Mouse (Mus musculus) kidney, adult 11 months (tissue): Measurements from ENCODE around the gene Usp18.

Experiments
- DNase-seq: peaks from one replicate; pipeline ENCODE4 v3.0.0; 2022

Usp18 gene

GRCm38 (mm10) chr6:121226043-121226442 is 19.7 kb upstream of the Usp18 start:
- DNase-seq = no peak

GRCm38 (mm10) chr6:121226744-121227143 is 19.0 kb upstream of the Usp18 start:
- DNase-seq = no peak

GRCm38 (mm10) chr6:121228421-121228820 is 17.3 kb upstream of the Usp18 start:
- DNase-seq = no peak

GRCm38 (mm10) chr6:121232652-121233051 is 13.1 kb upstream of the Usp18 start:
- DNase-seq = no peak

- DNase-seq = no peak
Measured at GRCm38 (mm10) chr6:121236386-121236785, 9.3 kb upstream of the Usp18 start.

- DNase-seq = no peak
Measured at GRCm38 (mm10) chr6:121238209-121238608, 7.5 kb upstream of the Usp18 start.

- no peak for DNase-seq
Measured at GRCm38 (mm10) chr6:121241780-121242179, 3.9 kb upstream of the Usp18 start.

GRCm38 (mm10) chr6:121243161-121243560 is 2.5 kb upstream of the Usp18 start:
- no peak for DNase-seq

GRCm38 (mm10) chr6:121246037-121246361 is 293 bp downstream of the Usp18 start:
- no peak for DNase-seq

- DNase-seq = peak; percentile 36
Measured at GRCm38 (mm10) chr6:121250406-121250805, 4.7 kb downstream of the Usp18 start.

- no peak for DNase-seq
Measured at GRCm38 (mm10) chr6:121251256-121251655, 5.5 kb downstream of the Usp18 start.

- DNase-seq = peak; percentile 46
Measured at GRCm38 (mm10) chr6:121260548-121260947, 14.8 kb downstream of the Usp18 start.

GRCm38 (mm10) chr6:121261233-121261632 is 15.5 kb downstream of the Usp18 start:
- DNase-seq = no peak

GRCm38 (mm10) chr6:121262004-121262403 is 16.3 kb downstream of the Usp18 start:
- DNase-seq = no peak

GRCm38 (mm10) chr6:121262496-121262895 is 16.8 kb downstream of the Usp18 start:
- DNase-seq = no peak

GRCm38 (mm10) chr6:121270156-121270555 is 24.4 kb downstream of the Usp18 start:
- no peak for DNase-seq

- DNase-seq = no peak
Measured at GRCm38 (mm10) chr6:121271707-121272074, 26.0 kb downstream of the Usp18 start.

- peak; percentile 79 for DNase-seq
Measured at GRCm38 (mm10) chr6:121272075-121272800, 26.5 kb downstream of the Usp18 start.

- DNase-seq = no peak
Measured at GRCm38 (mm10) chr6:121274356-121274755, 28.6 kb downstream of the Usp18 start.

- DNase-seq = no peak
Measured at GRCm38 (mm10) chr6:121284132-121284531, 38.4 kb downstream of the Usp18 start.

GRCm38 (mm10) chr6:121299317-121299716 is 53.6 kb downstream of the Usp18 start:
- DNase-seq = no peak

- peak; percentile 82 for DNase-seq
Measured at GRCm38 (mm10) chr6:121299954-121300353, 54.2 kb downstream of the Usp18 start, which contains the start of gene Slc6a13. Gene Slc6a13, plus strand, starts transcription at chr6:121300227.

GRCm38 (mm10) chr6:121300504-121300903 is 54.8 kb downstream of the Usp18 start:
- peak; percentile 89 for DNase-seq

GRCm38 (mm10) chr6:121303466-121304220 is 57.9 kb downstream of the Usp18 start:
- DNase-seq = peak; percentile 73
